Mouse (Mus musculus): ENCODE results near the gene Maip1. TPM values are rescaled to one million over a fixed set of nuclear protein-coding genes. Genes with fewer than 3 reads are reported as not detected.
A peak's percentile ranks its signal among the peaks of the same experiment; 100 is the strongest.

Gene Maip1
- 1 to 10 TPM; 7.9 to 8.7 (median 8.4) TPM for polyA plus RNA-seq (2017; shearing (Covaris generic))

GRCm38 (mm10) chr1:57406187-57407151 lies at the start of gene Maip1, which contains the start of gene Tyw5:
Maip1 (plus strand) TSS chr1:57406328.
Tyw5 (minus strand) TSS chr1:57407101.
- ATAC-seq, result peak; percentile 86

GRCm38 (mm10) chr1:57358546-57358945 lies 47.6 kb upstream of the Maip1 start:
- ATAC-seq, result no peak

DNA sequence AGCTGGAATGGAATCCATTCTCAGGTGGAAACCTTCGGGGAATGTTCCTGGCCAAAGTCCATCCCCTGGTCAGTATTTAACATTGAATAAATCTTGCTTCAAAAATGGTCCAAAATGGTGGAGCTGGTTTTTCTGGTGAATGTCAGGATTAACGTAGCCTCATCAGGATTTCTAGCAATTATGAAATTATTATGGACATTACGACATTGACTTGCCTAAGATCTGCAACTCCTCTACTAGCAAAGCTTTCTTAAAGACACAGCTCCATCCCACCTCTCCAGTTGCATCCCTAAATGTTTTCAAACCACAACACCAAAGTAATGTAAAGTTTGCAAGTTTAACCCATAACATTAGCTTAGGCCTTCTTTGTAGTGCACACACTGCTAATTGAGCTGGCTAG lies 38.7 kb upstream of the Maip1 start:
- ATAC-seq, result no peak

DNA sequence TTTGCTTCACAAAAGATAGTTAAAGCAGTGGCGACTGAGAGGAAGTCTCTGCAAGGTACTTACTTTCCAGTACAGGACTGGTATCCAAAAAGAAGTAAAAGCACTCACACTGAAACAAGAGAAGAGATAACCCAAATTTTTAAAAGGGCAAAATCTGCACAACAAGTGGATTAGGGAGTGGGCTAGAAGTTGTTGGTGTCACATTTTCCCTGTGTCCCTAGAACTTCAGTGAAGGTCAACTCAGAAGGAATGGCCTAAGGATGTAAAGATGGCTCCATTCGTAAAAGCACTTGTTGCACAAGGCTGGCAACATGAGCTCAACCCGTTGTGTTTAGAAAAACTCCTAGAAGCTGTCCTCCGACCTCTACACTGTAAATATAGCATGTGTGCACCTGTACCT lies 37.0 kb upstream of the Maip1 start:
- ATAC-seq, result no peak

- no peak for ATAC-seq
These were observed 35.7 kb upstream of the Maip1 start for GRCm38 (mm10) chr1:57370451-57370850.

DNA sequence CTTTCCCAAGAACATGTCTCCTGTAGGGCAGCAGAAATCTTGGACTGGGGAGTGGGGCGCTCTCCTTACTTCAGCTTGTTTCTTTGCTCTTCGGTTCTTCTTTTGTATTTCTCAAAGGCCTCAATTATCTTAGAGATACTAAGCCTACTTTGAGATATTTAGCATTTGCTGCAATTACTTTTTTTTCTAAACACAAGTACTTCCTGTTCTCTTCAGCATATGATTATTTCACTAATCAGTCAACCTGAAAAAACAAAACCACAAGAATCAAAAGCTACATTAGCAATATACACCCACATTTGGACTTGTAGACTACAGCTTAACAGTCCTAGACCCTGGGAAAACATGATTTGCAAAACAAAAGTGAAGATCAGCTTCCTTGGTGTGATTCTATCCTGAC lies 30.9 kb upstream of the Maip1 start:
- peak; percentile 25 for ATAC-seq

GRCm38 (mm10) chr1:57376806-57377205 lies 29.3 kb upstream of the Maip1 start:
- ATAC-seq, result peak; percentile 4

DNA sequence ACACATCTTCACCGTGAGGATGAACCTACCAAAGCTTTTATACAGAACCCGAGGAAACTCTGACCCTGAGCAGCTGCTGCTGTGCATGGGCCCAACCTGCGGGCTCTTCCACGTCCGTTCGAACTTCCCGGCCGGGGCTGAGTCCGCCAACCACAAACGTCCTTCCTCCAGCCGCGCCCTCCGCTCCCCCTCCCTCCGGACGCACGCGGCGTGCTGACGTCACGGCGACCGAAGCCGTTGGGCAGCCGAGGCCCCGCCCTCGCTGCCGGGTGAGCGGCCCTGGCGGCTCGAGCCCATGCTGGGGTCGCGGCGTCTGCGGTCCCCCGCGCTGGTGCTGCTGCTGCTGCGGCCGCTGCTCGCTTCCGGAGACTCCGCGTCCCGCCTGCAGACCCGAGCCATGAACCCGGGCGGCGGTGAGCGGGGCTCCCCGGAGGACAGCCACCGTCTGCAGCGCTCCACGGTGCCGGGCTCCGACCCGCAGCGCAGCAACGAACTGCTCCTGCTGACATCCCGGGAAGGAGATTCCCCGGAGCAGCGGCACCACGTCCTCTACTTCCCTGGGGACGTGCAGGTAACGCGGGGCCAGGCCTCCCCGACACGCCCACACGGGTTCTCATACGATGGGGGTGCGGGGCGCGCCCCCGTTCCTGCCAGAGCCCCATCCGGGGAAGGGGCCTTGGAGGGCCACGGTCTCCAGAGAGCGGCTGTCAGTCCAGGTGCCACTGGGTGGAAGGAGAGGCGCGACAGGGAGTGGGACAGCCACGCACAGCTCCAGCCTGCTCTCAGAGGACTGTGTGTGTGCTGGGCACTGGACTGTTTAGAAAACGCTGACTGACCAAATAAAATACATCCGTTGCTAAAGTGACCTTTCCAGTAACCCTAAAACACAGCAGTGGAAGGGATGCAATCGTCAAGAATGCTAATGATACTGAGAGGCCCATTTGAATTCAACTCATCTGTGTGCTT lies 28.5 kb upstream of the Maip1 start, which contains the start of gene 1700066M21Rik:
1700066M21Rik (plus strand) TSS at position 245 of the 966 bp plus-strand sequence.
- ATAC-seq, result peak; percentile 77

GRCm38 (mm10) chr1:57386519-57386918 lies 19.6 kb upstream of the Maip1 start:
- ATAC-seq, result no peak

- no peak for ATAC-seq
These were observed 18.3 kb upstream of the Maip1 start for GRCm38 (mm10) chr1:57387876-57388275.

- no peak for ATAC-seq
These were observed 17.5 kb upstream of the Maip1 start for GRCm38 (mm10) chr1:57388402-57389155.

DNA sequence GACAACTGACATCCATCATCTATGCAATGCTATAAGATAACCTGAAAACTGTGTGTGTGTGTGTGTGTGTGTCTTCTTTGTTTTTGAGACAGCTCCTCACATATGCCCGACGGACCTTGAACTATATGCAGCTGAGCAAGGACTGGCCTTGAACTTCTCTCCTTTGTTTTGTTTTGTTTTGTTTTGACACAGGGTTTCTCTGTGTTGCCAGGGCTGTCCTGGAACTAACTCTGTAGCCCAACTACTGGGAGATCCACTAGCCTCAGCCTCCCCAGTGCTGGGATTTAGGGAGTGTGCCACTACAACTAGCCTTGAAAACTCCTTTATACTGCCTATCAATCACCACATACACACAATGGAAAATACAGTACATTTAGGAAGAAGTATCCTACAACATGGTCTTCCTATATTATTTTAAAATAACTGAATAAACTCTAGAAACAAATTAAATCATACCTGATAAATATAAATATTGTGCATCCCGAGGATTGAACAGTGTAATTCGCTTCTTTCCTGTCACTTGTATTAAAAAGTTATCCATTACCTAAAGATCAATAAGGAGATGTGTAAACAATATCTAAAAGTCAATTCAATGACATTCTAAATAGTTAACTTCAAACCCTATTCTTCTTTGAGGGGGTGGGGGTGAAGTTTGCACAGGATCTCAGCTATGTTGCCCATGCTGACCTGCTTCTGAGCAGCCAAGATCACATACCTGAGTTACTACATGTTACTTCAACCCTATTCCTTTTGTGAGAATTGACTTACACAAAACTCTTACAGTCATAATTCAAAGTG lies 14.9 kb upstream of the Maip1 start:
- ATAC-seq, result no peak

GRCm38 (mm10) chr1:57392417-57392816 lies 13.7 kb upstream of the Maip1 start:
- no peak for ATAC-seq

DNA sequence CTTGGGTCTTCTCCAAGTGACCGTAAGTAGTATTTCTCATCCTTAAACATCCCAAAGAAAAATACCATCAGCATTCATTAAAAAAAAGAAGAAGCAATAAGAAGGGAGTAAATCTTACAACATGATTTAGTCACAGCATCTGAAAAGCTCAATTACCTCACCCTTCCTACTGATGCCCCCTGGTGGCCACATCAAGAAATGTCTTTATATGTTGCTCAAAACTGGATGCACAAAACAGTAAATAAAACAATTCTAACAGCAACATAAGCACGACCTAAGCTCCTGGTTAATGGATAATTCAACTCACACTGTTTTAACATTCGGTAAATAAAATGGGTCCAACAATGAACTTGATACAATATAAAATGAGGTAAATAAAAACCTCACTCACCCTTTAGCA lies 12.1 kb upstream of the Maip1 start:
- ATAC-seq, result peak; percentile 52

DNA sequence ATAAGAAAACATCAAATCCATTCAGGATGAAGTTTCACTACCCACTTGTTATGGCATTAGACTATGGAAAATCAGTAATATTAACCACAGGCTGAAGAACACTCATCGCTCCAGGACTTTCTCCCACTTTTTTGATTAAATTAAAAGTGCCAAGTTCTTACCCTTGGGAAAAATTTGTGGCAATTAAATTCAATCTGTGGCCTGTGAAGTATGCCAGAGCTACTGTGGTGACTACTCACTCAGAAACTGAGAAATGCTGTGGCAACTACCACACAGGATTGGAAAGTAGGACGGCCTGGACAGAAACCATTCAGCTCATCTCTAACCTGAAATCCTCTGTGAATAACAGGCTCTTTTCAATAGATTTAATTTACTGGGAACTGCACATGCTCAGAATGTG lies 5.8 kb upstream of the Maip1 start:
- ATAC-seq, result no peak

- no peak for ATAC-seq
These were observed 5.3 kb upstream of the Maip1 start for GRCm38 (mm10) chr1:57400877-57401276.

GRCm38 (mm10) chr1:57402116-57402515 lies 4.0 kb upstream of the Maip1 start:
- no peak for ATAC-seq

DNA sequence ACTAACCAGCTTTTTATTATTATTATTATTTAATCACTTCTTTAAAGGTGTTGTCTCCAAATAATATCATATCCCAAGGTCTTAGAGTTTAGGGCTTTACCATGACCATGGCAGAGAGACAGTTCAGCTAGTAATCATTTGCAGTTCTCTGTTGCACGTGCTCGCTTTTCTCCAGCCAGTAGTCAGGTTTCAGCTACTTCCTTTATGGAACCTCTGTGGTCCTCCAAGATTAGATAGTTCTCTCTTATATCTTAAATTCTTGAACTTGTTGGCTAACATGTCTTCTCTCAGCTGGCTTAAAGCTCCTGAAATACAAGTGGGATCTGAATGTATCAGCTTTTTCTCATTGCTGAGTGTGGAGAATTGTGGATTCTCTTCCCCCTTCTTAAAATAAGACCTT lies 2.9 kb downstream of the Maip1 start:
- no peak for ATAC-seq

GRCm38 (mm10) chr1:57413397-57413796 lies 7.3 kb downstream of the Maip1 start:
- no peak for ATAC-seq

DNA sequence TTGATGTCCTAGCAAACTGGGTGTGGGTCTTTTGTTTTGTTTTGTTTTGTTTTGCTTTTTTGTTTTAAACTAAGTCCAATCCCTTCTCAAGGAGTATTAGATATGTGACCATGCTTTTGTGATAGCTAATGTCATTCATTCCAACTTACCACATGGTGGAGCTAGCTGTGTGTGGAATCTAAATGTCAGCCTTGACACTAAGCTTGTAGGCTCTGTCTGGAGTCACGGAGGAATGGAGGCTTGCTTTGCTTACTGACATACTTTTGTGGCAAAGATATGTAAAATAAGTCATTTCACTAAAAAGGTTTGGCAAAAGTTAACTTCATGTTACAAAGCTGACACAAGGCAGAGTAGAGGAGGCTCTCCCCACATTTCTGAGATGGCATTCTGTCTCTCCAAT lies 17.6 kb downstream of the Maip1 start:
- no peak for ATAC-seq
